Mouse (Mus musculus) v-Abl transformed pro-B cells (cell line): ENCODE results near the gene Slc1a6.
"Not testable (repeated sequence)": the region's sequence is repeated elsewhere in the genome, so short reads cannot be mapped to it uniquely, and the experiment has no call there.

Experiments
- in situ Hi-C, 2 experiments: fragments of 400-800 bp; cut with MboI; formaldehyde crosslinking; loops; one replicate each; pipeline ENCODE4 v1.15.1; 2025; ENCODE audit not compliant: unreplicated experiment in 2 of 2

The Slc1a6 gene

DNA sequence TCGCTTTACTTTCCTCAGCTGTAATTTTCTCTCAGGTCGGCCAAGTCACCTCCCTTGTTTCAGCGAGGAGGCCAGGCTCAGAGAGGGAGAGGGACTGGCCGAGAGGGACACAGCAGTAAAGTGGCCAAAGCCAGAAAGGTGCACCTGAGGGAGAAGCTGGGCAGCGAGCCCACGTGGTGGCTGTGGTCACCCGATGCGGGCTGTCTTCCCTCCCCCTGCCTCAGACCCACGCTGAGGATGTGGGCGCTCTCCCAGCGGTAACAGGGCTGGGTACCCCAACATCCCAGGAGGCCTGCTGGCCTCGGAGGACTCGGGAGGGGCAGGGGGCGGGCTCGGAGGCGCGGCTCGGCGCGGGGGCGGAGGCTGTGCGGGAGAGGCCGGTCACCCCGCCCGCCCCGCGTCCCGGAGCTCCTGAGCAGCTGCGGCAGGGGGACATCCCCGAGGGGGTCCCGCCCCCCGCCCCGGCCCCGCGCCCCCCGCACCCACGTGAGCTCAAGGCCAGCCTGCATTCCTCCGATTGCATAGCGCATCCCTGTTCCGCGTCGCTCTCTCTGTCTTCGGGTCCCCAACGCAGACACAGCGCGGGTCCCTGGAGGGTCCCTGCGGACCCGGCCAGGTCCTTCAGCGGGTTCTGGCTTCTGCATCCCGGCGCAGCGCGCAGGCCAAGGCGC is at the start of gene Slc1a6:
Gene Slc1a6, plus strand, starts transcription at position 516 of the 671 bp plus-strand sequence.
- in situ Hi-C loops: no loop called here

DNA sequence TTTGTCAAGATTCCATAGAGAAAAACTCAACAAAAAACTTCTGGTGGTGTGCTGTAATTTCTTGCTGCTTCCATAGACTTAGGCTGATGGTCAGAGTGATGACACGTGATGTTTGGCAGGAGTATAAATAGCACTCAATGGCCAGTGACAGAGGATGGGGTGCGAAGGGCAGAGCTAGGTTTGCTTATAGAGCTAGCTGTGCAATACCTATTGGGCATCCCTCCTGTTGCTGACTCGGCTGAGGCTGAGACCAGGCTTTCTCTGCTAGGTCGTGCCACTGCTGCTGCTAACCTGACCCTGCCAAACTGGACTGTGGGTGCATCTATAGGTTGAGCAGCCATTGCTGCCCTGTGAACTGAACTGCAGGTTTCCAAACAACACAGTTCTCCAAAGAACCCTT is 40.5 kb upstream of the Slc1a6 start:
- in situ Hi-C loops: no loop called here

DNA sequence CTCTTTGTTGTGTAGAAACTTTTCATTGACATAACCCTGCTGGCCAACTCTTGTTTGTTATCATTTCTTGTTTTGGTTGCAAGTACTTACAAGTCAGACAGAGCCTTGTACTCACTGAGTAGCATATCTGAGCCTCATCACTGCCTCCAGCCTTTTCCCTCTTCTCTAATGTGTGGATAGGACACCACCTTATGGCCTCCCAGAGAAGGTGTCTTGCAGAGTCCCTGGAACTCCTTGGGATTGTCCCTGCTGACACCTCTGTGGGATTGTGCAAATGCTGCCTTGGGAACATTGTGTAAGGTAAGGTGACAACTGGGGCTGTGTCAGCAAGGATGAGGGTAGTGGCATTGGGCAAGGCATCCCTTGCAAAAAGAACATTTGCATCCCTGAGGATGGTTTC is 36.6 kb upstream of the Slc1a6 start:
- in situ Hi-C loops: no loop called here

DNA sequence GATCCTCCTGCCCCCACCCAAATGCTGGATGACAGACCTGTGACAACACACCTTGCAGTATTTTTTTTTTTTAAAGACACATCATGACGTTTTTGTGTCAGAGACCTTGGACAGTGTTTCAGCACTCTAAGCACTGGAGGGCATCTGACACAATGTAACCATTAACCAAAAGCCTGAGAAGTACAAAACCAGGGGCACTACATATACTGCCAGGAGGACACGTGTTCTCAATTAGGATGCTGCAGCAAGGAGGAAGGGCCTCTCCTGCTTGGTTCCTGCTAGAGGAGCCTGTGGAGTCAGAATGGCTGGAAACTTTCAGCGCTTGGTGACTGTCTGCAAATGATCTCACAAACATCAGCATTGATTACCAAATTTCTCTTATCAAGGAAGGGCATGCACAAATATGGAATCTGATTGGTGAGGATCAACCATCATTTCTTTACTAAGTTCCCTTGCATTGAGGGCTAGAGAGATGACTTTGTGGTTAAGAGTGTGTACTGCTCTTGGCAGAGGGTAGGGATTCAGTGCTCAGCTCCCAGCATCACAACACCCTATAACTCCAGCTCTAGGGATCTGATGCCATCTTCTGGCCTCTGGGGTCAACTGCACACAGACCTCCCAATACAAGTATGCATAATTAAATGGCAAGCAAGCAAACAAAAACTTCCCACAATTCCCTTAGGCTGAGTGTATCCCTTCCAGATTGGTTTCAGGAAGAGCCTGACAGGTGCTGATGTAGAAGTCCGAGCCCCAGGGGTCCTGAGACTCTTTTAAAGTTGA is 34.7 kb upstream of the Slc1a6 start:
- in situ Hi-C loops: no loop called here

DNA sequence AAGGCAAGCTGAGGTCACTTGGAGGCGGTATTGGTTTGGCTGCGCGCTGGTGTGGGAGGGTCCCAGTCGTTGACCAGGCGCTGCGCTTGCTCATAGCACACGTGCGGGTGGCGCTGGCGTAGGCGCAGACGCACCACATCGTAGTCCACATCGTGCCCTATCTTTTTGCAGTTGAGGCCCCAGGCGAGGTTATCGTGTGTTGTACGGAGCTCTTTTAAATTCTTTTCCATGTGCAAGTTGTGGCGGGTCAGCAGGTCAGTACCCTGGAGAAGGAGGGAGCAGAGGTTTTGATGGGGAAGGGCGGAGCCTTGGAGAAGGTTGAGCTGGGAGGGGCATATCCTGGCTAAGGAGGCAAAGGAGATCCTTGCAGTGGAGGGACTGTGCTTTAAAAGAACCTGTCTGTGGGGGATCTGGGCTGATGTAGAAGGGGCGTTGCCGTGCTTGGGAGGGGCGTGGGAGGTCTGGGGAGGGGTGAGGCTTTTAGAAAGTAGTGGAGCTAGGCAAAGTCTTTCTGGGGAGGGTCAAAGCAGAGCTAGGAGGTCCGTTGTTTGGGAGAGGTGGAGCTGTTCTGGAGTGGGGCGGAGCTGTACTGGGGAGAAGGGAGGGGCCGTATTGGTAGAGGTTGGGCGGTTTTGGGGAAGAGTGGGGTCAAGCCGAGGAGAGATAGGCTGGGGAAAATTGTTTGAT is 33.1 kb upstream of the Slc1a6 start:
- in situ Hi-C loops: no loop called here

DNA sequence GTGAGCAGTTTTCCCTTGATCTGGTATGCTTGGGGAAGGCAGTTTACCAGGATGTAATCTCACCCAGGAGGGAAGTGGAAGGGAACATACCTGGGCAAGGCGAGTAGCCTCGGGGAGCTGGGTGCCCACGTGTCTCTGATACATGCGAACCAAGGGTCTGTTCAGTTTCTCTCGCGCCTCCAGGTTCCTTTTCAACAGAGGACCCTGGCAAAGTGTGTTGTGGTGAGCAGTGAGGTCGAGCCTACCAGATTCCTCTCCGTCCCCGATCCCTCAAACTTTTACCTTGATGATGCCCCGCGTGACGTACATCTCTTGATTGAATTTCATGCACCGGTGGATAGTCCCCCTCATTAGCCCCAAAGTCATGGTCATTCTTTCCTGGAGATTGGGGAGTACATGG is 32.1 kb upstream of the Slc1a6 start:
- in situ Hi-C loops: no loop called here

DNA sequence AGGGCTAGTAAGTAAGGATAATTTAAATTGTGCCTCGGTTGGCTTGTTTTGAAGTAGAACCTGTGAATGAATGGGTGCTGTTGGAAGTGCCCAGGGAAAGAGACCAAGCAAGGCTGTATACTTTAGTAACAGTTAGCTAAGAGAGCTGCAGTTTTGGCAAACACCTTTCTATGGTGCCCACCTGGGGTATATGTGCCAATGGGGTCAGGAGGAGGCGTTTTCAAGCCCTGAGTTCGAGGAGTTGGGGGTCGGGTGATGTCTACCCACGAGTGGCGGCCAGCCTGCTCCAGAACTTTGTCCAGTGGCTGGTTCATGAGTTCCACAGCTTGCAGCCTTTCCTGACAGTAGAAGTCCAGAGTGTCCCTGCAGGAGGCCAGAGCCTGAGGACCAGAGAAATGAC is 31.4 kb upstream of the Slc1a6 start:
- in situ Hi-C loops: no loop called here

DNA sequence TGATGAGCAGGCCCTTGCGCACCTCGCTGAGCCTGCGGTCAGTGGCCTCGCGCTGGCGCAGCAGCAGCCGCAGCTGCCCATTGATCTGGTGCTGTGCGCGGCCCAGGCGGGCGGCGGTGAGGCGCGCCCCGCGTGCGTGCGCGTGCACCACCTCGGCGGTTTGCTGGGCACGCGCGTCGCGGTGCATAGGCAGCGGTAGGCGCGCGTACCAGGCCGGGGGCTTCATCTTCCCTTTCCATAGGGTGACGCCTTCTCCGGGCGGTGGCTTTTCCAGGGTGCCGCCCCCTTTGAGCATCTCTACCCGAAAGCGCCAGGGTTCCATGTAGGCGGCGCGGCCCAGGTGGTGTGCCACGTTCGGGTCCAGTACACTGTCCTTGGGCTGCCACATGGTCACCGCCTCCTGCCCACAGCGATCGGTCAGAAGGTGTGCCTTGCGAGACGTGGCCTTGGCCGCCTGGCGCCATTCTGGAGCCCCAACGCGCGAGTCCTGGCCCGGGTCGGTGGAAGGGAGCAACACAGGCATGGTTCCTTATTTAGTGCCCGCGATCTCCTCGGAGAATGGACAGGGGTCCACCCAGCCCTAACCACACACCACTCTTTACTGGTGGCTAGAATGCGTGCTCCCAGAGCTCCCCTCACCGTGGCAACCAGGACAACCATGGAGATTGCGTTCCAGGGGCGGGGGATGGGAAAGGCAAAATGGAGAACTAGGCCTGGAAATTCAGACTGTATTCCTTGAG is 27.7 kb upstream of the Slc1a6 start, which contains the start of gene Ccdc105:
Gene Ccdc105, minus strand, starts transcription at position 614 of the 740 bp plus-strand sequence.
- in situ Hi-C loops: loop anchor here (10.0 to 25.0 kb wide), 4 partner anchors 240 to 892 kb away; partner anchors contain the start of genes Odf3l2 (in 2 of the 2), Olfr1358 (in 1 of the 2) and Shc2 (in 1 of the 2)

DNA sequence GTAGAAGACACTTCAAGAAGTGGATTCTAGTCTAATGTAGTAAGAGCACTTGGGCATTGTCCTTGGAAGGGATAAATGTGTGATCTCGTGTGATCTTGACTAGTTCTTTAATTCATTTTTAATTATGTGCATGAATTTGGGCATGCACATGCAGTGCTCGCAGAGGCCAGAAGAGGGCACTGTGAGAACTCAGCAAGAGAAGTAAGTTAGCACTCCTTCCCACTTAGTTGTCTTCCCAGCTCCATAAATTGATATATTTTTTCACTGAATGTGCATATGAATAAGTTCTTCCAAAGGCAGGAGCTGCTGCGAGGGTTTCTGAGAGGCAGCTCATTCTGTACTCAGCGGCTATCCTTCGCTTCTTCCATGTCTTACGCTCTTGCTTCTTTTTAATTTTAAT is 24.3 kb upstream of the Slc1a6 start:
- in situ Hi-C loops: loop anchor here (5.0 to 25.0 kb wide), 6 partner anchors 244 to 889 kb away; partner anchors contain the start of genes Odf3l2 (in 2 of the 2), Olfr1358 (in 1 of the 2) and Shc2 (in 1 of the 2)

DNA sequence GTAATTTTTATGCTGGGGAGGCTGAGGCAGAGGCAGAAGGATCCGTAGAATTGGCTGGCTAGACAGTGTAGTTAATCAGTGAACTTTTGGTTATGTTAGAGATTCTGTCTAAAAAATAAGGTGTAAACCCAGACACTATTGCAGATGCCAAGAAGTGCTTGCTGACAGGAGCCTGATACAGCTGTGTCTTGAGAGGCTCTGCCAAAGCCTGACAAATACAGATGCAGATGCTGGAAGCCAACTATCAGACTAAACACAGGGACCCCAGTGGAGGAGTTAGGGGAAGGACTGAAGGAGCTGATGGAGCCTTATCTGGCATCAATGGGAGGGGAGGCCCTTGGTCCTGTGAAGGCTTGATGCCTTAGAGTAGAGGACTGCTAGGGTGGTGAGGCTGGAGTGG is 14.7 kb upstream of the Slc1a6 start:
- in situ Hi-C loops: loop anchor here (25.0 kb wide), 2 partner anchors 253 to 872 kb away; partner anchors contain the start of genes Odf3l2 (in 1 of the 2), Olfr1358 (in 1 of the 2) and Shc2 (in 1 of the 2)

DNA sequence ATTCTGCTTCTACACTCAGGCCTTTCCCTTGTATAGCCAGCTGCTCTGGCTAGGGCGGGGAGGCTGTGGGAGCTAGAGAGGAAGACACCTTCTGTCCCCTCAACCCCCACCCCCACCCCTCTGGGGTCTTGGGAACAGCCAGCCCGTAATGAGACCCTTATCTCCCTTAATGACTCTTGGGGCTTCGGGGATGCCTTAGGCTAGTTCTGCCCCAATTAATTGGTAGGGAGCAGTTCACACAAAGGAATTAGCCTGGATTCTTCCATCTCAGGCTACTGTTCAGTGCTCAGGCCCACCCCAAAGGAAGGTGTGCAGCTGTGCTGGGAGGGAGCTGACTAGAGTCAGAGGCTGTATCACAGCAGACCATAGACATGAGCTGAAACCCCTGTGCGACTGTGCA is 4.5 kb upstream of the Slc1a6 start:
- in situ Hi-C loops: no loop called here

DNA sequence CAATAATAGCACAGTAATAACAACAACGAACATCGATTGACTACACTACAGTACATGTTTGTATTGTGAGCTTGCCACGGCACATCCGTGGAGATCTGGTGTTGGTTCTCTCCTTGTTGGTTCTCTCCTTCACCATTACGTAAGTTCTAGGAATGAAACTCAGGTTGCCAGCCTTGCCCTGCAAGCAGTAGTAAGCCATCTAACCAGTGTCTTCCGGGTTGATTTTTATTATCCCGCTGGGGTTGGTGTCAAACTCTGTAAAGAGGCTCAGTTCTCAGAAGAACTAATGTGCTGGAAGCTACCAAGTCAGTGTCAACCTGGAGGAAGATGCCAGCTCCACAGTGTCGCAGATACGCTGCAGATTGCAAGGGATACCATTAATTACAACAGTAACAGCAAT is 769 bp upstream of the Slc1a6 start:
- in situ Hi-C loops: no loop called here

DNA sequence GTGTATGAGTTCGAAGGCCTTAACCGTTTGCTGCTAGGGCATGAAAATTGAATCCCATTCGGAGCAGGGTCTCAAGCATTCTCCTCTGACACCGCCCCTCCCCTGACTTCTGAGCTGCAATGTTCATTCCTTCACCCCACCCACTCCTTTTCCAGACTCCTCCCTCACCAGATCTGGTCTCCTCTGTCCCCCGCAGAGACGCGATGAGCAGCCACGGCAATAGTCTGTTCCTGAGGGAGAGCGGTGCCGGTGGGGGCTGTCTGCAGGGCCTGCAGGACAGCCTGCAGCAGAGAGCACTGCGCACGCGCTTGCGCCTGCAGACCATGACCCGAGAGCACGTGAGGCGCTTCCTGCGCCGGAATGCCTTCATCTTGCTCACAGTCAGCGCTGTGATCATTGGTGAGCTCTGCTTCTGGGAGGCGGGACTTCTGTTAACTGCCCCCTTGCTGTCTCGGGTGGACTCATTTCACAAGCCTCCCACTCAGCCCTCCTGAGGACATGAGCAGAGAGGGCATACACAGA is 7.3 kb downstream of the Slc1a6 start:
- in situ Hi-C loops: no loop called here

DNA sequence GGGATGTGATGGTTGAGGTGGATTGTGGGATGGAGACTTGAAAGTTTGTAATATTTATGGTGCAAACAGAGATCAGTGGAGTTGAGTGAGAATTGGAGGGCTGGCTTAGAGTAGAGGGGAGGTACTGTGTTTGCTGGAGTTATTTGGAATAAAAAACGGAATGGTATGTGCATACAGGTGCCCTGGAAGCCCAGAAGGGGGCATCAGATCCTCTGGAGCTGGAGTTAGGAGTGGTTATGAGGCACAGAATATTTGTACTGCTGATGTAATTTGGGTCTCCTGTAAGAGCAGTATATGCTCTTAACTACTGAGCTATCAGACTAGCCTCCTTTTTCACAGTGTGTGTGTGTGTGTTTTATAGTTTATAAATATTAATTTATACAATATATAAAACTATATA is 10.3 kb downstream of the Slc1a6 start:
- in situ Hi-C loops: no loop called here

DNA sequence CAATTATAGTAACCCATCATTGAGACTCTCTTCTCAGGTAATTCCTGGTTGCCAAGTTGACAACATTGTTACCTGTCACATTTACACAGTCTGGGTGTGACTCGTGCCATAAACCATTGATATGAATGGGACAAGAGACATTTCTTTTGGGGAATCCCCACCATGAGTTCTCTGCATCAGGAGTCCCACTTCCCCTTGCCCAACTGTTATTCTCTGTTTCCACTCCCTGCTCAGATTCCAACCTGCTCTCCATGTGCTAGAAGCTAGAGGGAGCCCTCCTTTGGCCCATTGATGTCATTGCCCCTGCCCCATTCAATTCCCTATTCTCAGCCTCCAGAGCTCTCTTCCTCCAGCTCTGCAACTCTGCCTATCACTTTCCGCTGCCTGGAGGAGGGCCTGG is 21.2 kb downstream of the Slc1a6 start:
- in situ Hi-C loops: no loop called here

DNA sequence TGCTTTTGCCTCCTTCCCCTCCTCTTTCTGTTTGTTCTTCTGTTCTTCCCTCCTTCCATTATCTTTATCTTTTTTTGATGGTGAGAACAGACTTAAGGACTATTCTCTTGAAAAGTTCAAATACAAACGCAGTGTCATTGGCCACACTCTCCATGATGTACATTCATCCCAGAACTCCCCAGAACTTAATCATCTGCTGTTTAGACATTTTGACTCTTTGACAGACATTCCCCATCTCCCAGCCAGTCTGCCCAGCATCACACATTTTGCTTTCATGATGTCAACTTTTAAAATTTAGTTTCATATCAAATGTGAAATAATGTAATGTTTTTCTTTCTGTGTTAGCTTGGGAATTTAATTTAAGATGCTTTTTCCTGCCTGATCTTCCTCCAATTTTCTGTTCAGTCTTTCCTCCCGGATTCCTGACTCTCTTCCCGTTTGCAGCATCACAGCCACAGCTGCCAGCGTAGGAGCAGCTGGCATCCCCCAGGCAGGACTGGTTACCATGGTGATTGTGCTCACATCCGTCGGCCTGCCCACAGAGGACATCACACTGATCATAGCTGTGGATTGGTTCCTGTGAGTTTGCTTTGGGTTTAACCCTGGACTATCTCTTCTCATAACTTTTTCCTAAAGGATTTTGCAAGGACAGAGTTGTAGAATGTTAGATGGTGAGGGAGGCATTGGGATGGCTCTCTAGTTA is 32.2 kb downstream of the Slc1a6 start:
- in situ Hi-C loops: no loop called here

DNA sequence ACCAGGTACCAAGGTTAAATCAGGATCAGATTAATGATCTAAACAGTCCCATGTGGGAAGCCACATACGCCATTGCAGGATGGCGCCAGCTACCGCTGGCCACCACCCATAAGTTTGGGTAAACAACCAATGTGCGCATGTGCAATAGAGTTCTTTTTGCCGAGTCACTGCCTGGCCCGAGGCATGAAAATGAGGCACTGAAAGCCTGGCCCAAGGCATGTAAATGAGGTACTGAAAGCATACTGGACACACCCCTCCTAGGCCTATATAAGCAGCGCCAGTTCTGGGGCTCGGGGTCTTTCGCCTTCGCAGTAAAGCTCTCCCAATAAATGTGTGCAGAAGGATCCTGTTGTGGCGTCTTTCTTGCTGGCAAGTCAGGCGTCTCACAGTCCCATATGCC is 60.2 kb downstream of the Slc1a6 start:
- in situ Hi-C loops: not testable (repeated sequence)

DNA sequence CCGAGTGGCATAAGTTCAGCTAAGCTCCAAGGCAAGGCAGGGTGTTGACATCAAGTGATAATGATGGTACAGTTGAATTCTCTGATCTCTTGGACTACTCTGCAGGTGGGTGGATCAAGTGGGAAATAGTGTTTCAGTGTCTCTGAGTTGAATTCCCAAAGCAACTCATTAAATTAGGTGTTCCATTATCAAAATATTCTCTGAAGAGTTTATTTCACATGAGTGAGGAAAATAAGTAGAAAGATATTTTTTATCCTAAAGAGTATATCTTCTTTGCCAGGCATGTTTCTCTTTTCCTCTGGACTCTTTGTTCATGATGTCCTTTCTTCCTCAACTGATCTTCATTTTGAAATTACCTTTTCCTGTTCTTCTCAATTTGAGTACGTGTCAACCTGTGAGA is 71.8 kb downstream of the Slc1a6 start, which contains the start of gene Olfr1356:
Gene Olfr1356, minus strand, starts transcription at position 101 of the 400 bp plus-strand sequence.
- in situ Hi-C loops: no loop called here
